Mouse (Mus musculus) bone marrow, adult 2 months (tissue): ENCODE data around the gene Musk. TPM values are rescaled to one million over a fixed set of nuclear protein-coding genes. Genes with fewer than 3 reads are reported as not detected.

Source experiments
- H3K27ac ChIP-seq: fragments of 200-500 bp; 2 replicates; pipeline ENCODE4 v1.5.1; 2012; ENCODE audit warnings: low read depth, mild to moderate bottlenecking, control low read depth, inconsistent platforms, low read length; ENCODE audit not compliant: control insufficient read depth, poor library complexity, insufficient read depth
- H3K4me1 ChIP-seq: fragments of 200-500 bp; 2 replicates; pipeline ENCODE4 v1.6.1; 2011; ENCODE audit warnings: low read length; ENCODE audit not compliant: control insufficient read depth, insufficient read depth
- H3K4me3 ChIP-seq: fragments of 200-500 bp; replicated peaks from 2 replicates; pipeline ENCODE3; 2011; ENCODE audit warnings: mild to moderate bottlenecking, low read depth, low read length, control low read depth; ENCODE audit not compliant: control insufficient read depth
- CTCF ChIP-seq: fragments of 200-500 bp; IDR thresholded peaks from 2 replicates; pipeline ENCODE4 v1.5.1; 2011; ENCODE audit warnings: low read length, control low read depth; ENCODE audit not compliant: control insufficient read depth, insufficient read depth
- POLR2A ChIP-seq: fragments of 200-500 bp; IDR thresholded peaks from 2 replicates; pipeline ENCODE4 v1.6.1; 2011; ENCODE audit warnings: low read depth, mild to moderate bottlenecking, control low read depth, low read length, borderline replicate concordance; ENCODE audit not compliant: control insufficient read depth
- WGBS: fragments of 180-500 bp; shearing (Covaris S2); methylation state at CpG from one replicate; pipeline ENCODE4 v1.1.7; 2018; 5-methylcytosine and 5-hydroxymethylcytosine counted together
- polyA plus RNA-seq: library from polyadenylated mRNA; stranded (reverse); fragments of >200 nt; gene quantifications from 2 replicates; pipeline ENCODE4 v1.2.4, GENCODE M21; 2011; ENCODE audit warnings: low replicate concordance; ENCODE audit not compliant: missing spikeins, insufficient read depth, insufficient read length

Musk gene
- polyA plus RNA-seq, 1 experiment = 2.1 TPM

- TF ChIP-seq CTCF (no peak), POLR2A (no peak)
Observed at GRCm38 (mm10) chr4:58328231-58328630, 42.5 kb downstream of the Musk start.

GRCm38 (mm10) chr4:58330016-58330415 is 44.3 kb downstream of the Musk start:
- TF ChIP-seq CTCF (no peak), POLR2A (no peak)
- H3K4me3 ChIP-seq = no peak overlapping the region
- WGBS = 82% methylated on average over 4 of the region's 4 CpGs
- H3K27ac ChIP-seq = no peak overlapping the region
- peaks cover 3% of the 10 kb centered on the region; the same call in 1 of the 2 replicates for H3K4me1 ChIP-seq

More at GRCm38 (mm10) chr4:58328231-58328630, 42.5 kb downstream of the Musk start:
- H3K4me3 ChIP-seq = no peak overlapping the region
- no peak overlapping the region for H3K27ac ChIP-seq
- 82% methylated on average over 4 of the region's 4 CpGs for WGBS
- H3K4me1 ChIP-seq = peaks cover 2% of the 10 kb centered on the region; the same call in 1 of the 2 replicates

- H3K4me1 ChIP-seq = peaks cover 3% of the 10 kb centered on the region; the same call in 1 of the 2 replicates
Observed at GRCm38 (mm10) chr4:58330864-58331638, 45.3 kb downstream of the Musk start.

GRCm38 (mm10) chr4:58332394-58332793 is 46.6 kb downstream of the Musk start:
- 74% methylated on average over 3 of the region's 3 CpGs for WGBS
- no peak overlapping the region for H3K4me3 ChIP-seq
- H3K27ac ChIP-seq = no peak overlapping the region
- no peak for TF ChIP-seq POLR2A
- H3K4me1 ChIP-seq = peaks cover 3% of the 10 kb centered on the region; the same call in 1 of the 2 replicates

More at GRCm38 (mm10) chr4:58330864-58331638, 45.3 kb downstream of the Musk start:
- Histone ChIP-seq H3K27ac (no peak overlapping the region), H3K4me3 (no peak overlapping the region)
- no peak for TF ChIP-seq CTCF
- TF ChIP-seq POLR2A = no peak
- WGBS = 57% methylated on average over 10 of the region's 10 CpGs

- Histone ChIP-seq H3K27ac (no peak overlapping the region), H3K4me1 (peaks cover 2% of the 10 kb centered on the region; the same call in 1 of the 2 replicates), H3K4me3 (no peak overlapping the region)
- TF ChIP-seq CTCF (no peak), POLR2A (no peak)
- 59% methylated on average over 2 of the region's 2 CpGs for WGBS
Observed at GRCm38 (mm10) chr4:58336227-58336626, 50.5 kb downstream of the Musk start.

- WGBS = 69% methylated on average over 3 of the region's 3 CpGs
- H3K4me3 ChIP-seq = no peak overlapping the region
- TF ChIP-seq CTCF (no peak), POLR2A (no peak)
Observed at GRCm38 (mm10) chr4:58339226-58339625, 53.5 kb downstream of the Musk start.

GRCm38 (mm10) chr4:58350206-58350605 is 64.4 kb downstream of the Musk start:
- TF ChIP-seq POLR2A (no peak), CTCF (no peak)
- no peak overlapping the region for H3K4me3 ChIP-seq
- no peak overlapping the region for H3K27ac ChIP-seq
- H3K4me1 ChIP-seq = no peaks in the 10 kb centered on the region; the same call in 1 of the 2 replicates
- WGBS = 85% methylated on average over 7 of the region's 7 CpGs

More at GRCm38 (mm10) chr4:58339226-58339625, 53.5 kb downstream of the Musk start:
- no peak overlapping the region for H3K27ac ChIP-seq
- peaks cover 1% of the 10 kb centered on the region; the same call in 1 of the 2 replicates for H3K4me1 ChIP-seq

GRCm38 (mm10) chr4:58351165-58351564 is 65.4 kb downstream of the Musk start:
- H3K4me1 ChIP-seq = no peaks in the 10 kb centered on the region; the same call in 1 of the 2 replicates
- 75% methylated on average over 10 of the region's 10 CpGs for WGBS
- TF ChIP-seq POLR2A (no peak), CTCF (no peak)
- H3K4me3 ChIP-seq = no peak overlapping the region
- no peak overlapping the region for H3K27ac ChIP-seq
